Mouse (Mus musculus) neural tube, embryonic 14.5 days (tissue): ENCODE results near the gene Uchl4. TPM values are rescaled to one million over a fixed set of nuclear protein-coding genes. Genes with fewer than 3 reads are reported as not detected.

Experiments
- ATAC-seq: fragments of 200-750 bp; cut with Nextera tagmentation; 2 replicates; pipeline ENCODE4 v1.8.0; 2017; ENCODE audit warnings: low read depth, mild to moderate bottlenecking, moderate TSS enrichment, moderate library complexity
- H3K27ac ChIP-seq: fragments of 300-500 bp; sonication (generic); 2 replicates; pipeline ENCODE4 v1.5.1; 2014; ENCODE audit warnings: low read depth, mild to moderate bottlenecking, control low read depth, low read length, moderate library complexity, mixed read lengths
- H3K27me3 ChIP-seq: fragments of 300-500 bp; sonication (generic); 2 replicates; pipeline ENCODE4 v1.6.1; 2014; ENCODE audit warnings: low read length; ENCODE audit not compliant: control insufficient read depth, insufficient read depth
- H3K36me3 ChIP-seq: fragments of 300-500 bp; sonication (generic); 2 replicates; pipeline ENCODE4 v1.6.1; 2014; ENCODE audit warnings: low read length, mixed read lengths; ENCODE audit not compliant: control insufficient read depth, insufficient read depth
- H3K4me1 ChIP-seq: fragments of 300-500 bp; sonication (generic); 2 replicates; pipeline ENCODE4 v1.6.1; 2014; ENCODE audit warnings: low read length; ENCODE audit not compliant: control insufficient read depth, insufficient read depth
- H3K4me2 ChIP-seq: fragments of 300-500 bp; sonication (generic); 2 replicates; pipeline ENCODE4 v1.6.1; 2014; ENCODE audit warnings: mild to moderate bottlenecking, low read depth, low read length, control low read depth
- H3K4me3 ChIP-seq: fragments of 300-500 bp; sonication (generic); 2 replicates; pipeline ENCODE4 v1.5.1; 2014; ENCODE audit warnings: low read depth, low read length, control low read depth, mixed read lengths
- H3K9ac ChIP-seq: fragments of 300-500 bp; sonication (generic); replicated peaks from 2 replicates; pipeline ENCODE4 v1.6.1; 2014; ENCODE audit warnings: low read depth, mild to moderate bottlenecking, control low read depth, low read length, mixed read lengths
- H3K9me3 ChIP-seq: fragments of 300-500 bp; sonication (generic); 2 replicates; pipeline ENCODE4 v1.6.1; 2016; ENCODE audit warnings: low read length; ENCODE audit not compliant: control insufficient read depth
- WGBS: fragments of 180-500 bp; shearing (Covaris S2); extraction: QIAGEN DNeasy Blood & Tissue Kit; methylation state at CpG from one replicate; pipeline ENCODE4 v1.1.7; 2014; 5-methylcytosine and 5-hydroxymethylcytosine counted together
- polyA plus RNA-seq: library from polyadenylated mRNA; unstranded; fragments of >200 nt; fragmentation: Nextera tagmentation; extraction: Ambion mirVana; gene quantifications from 2 replicates; pipeline ENCODE4 v1.2.1, GENCODE M21; 2014

Uchl4 gene
- polyA plus RNA-seq, 1 experiment from 2014 or later: 3.4 TPM

DNA sequence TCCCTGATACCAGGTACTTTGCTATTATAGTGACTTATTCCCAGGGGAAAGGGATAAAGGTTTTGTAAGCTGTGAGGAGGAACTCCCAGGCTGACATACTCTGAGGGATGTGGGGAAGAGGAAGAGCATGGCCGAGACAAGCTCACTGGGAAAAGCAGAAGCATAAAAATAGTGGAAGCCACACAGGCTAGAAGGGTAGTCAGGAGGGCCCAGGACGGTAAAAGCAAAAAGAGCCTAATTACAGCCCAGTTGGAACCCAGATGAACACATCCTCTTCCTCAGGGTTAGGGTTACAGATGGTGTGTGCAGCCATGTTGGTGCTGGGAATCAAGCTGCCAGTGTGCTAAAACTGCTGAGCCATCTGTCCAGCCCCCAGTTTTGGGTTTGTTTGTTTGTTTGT, 12.9 kb upstream of the Uchl4 start:
- Histone ChIP-seq H3K4me2 (no peak overlapping the region), H3K4me1 (no peaks in the 10 kb centered on the region), H3K36me3 (no peaks in the 10 kb centered on the region), H3K4me3 (no peak overlapping the region), H3K27ac (no peak overlapping the region), H3K9me3 (no peaks in the 10 kb centered on the region), H3K9ac (no peak overlapping the region), H3K27me3 (no peaks in the 10 kb centered on the region)
- 58% methylated on average over 2 of the region's 2 CpGs for WGBS
- no peak for ATAC-seq

GRCm38 (mm10) chr9:64225805-64226204, 9.2 kb upstream of the Uchl4 start:
- Histone ChIP-seq H3K27me3 (no peaks in the 10 kb centered on the region), H3K9ac (no peak overlapping the region), H3K36me3 (no peaks in the 10 kb centered on the region), H3K4me3 (no peak overlapping the region), H3K27ac (no peak overlapping the region), H3K4me1 (no peaks in the 10 kb centered on the region), H3K9me3 (no peaks in the 10 kb centered on the region), H3K4me2 (no peak overlapping the region)
- ATAC-seq: no peak

- H3K9me3 ChIP-seq: no peaks in the 10 kb centered on the region
- no peaks in the 10 kb centered on the region for H3K36me3 ChIP-seq
- no peaks in the 10 kb centered on the region for H3K27me3 ChIP-seq
- H3K9ac ChIP-seq: no peak overlapping the region
- no peak overlapping the region for H3K4me3 ChIP-seq
- no peak overlapping the region for H3K27ac ChIP-seq
- H3K4me1 ChIP-seq: peaks cover 3% of the 10 kb centered on the region; the same call in 1 of the 2 replicates
- ATAC-seq: no peak
- 83% methylated on average over 12 of the region's 12 CpGs for WGBS
- no peak overlapping the region for H3K4me2 ChIP-seq
Observed at GRCm38 (mm10) chr9:64227736-64228135, 7.3 kb upstream of the Uchl4 start.

DNA sequence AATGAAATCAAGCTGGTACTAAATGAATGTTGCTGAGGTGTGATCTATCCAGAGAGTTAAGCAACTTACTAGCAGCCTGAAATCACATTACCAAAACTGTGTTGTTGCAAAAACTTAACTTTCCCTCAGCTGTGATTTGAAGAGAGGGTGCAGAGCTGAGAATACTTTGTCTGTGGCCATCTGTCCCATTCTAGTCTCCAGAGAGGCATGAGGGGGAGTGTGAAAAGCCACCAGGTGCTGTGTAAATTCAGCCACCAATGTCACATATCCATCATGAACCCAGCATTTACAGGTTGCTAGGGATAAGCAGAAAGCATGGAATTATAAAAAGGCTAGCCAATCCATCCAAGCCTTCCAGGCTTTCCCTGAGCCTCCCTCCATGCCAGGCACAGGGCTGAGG, 6.0 kb upstream of the Uchl4 start:
- H3K36me3 ChIP-seq: no peaks in the 10 kb centered on the region
- no peak overlapping the region for H3K27ac ChIP-seq
- no peak overlapping the region for H3K4me3 ChIP-seq
- no peak overlapping the region for H3K9ac ChIP-seq
- no peaks in the 10 kb centered on the region for H3K9me3 ChIP-seq
- ATAC-seq: no peak
- H3K4me1 ChIP-seq: peaks cover 4% of the 10 kb centered on the region; the same call in 1 of the 2 replicates
- H3K4me2 ChIP-seq: no peak overlapping the region
- no peaks in the 10 kb centered on the region for H3K27me3 ChIP-seq

- H3K27ac ChIP-seq: no peak overlapping the region
- no peak for ATAC-seq
- no peak overlapping the region for H3K4me2 ChIP-seq
- no peaks in the 10 kb centered on the region for H3K27me3 ChIP-seq
- H3K9me3 ChIP-seq: no peaks in the 10 kb centered on the region
- no peak overlapping the region for H3K4me3 ChIP-seq
- H3K36me3 ChIP-seq: no peaks in the 10 kb centered on the region
- peaks cover 7% of the 10 kb centered on the region; the same call in 1 of the 2 replicates for H3K4me1 ChIP-seq
- H3K9ac ChIP-seq: no peak overlapping the region
- 76% methylated on average over 5 of the region's 5 CpGs for WGBS
Observed at GRCm38 (mm10) chr9:64231171-64231570, 3.8 kb upstream of the Uchl4 start.

GRCm38 (mm10) chr9:64231674-64232073, 3.3 kb upstream of the Uchl4 start:
- peaks cover 7% of the 10 kb centered on the region; the same call in 1 of the 2 replicates for H3K4me1 ChIP-seq
- H3K4me3 ChIP-seq: no peak overlapping the region
- no peak overlapping the region for H3K9ac ChIP-seq
- no peak overlapping the region for H3K27ac ChIP-seq
- H3K27me3 ChIP-seq: no peaks in the 10 kb centered on the region
- WGBS: 84% methylated on average over 3 of the region's 3 CpGs
- no peaks in the 10 kb centered on the region for H3K9me3 ChIP-seq
- H3K36me3 ChIP-seq: no peaks in the 10 kb centered on the region
- no peak overlapping the region for H3K4me2 ChIP-seq
- no peak for ATAC-seq

GRCm38 (mm10) chr9:64232257-64232957, 2.6 kb upstream of the Uchl4 start:
- Histone ChIP-seq H3K27me3 (no peaks in the 10 kb centered on the region), H3K4me1 (peaks cover 7% of the 10 kb centered on the region; the same call in 1 of the 2 replicates), H3K4me2 (no peak overlapping the region), H3K9ac (no peak overlapping the region), H3K27ac (no peak overlapping the region), H3K36me3 (no peaks in the 10 kb centered on the region), H3K9me3 (no peaks in the 10 kb centered on the region), H3K4me3 (no peak overlapping the region)
- no peak for ATAC-seq
- 47% methylated on average over 9 of the region's 9 CpGs for WGBS

DNA sequence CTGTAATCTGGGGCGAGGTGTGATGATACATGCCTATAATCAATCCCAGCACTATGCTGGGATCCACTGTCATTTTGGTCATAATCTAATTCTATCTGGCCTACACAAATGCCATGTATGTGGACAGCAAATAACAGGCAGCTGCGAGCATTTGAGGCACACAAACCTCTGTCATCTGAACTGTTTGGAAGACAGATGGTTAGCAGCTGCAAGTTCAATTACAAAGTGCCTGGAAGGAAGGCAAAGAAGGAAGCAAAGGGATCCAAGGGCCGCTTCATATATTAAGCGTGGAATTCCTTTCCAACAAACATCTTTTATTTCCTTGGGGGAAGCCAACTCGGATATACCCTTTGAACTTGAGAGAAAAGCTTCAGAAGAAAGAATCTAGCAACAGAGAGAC, 1.3 kb upstream of the Uchl4 start:
- Histone ChIP-seq H3K27ac (no peak overlapping the region), H3K36me3 (no peaks in the 10 kb centered on the region), H3K27me3 (no peaks in the 10 kb centered on the region), H3K9ac (no peak overlapping the region), H3K4me1 (peaks cover 7% of the 10 kb centered on the region; the same call in 1 of the 2 replicates), H3K9me3 (no peaks in the 10 kb centered on the region), H3K4me3 (no peak overlapping the region), H3K4me2 (no peak overlapping the region)
- ATAC-seq: no peak
- WGBS: 30% methylated on average over 5 of the region's 5 CpGs

DNA sequence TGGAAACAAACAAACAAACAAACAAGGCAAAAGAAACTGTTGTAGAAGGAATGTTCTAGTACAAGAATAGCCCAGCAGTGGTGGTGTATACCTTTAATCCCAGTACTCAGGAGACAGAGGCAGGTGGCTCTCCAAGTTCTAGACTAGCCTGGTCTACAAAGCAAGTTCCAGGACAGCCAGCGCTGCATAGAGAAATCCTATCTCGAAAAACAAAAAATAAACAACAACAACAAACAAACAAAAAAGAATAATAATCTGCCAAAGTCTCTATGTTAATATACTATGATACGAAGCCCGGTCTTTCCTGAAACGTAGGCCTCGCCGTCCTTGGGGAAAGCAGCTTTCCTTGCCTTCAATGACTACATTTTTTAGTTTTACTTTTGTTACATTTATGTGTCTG, 1.1 kb downstream of the Uchl4 start:
- H3K27ac ChIP-seq: no peak overlapping the region
- peaks cover 7% of the 10 kb centered on the region; the same call in 1 of the 2 replicates for H3K4me1 ChIP-seq
- H3K4me2 ChIP-seq: no peak overlapping the region
- H3K36me3 ChIP-seq: no peaks in the 10 kb centered on the region
- no peak for ATAC-seq
- 98% methylated on average over 7 of the region's 7 CpGs for WGBS
- H3K27me3 ChIP-seq: no peaks in the 10 kb centered on the region
- no peak overlapping the region for H3K4me3 ChIP-seq
- H3K9ac ChIP-seq: no peak overlapping the region
- H3K9me3 ChIP-seq: no peaks in the 10 kb centered on the region
